Mouse (Mus musculus) ovary, adult 18-20 months (tissue): ENCODE results near the gene Ankrd23.
A peak's percentile ranks its signal among the peaks of the same experiment; 100 is the strongest.

Experiments used
- DNase-seq: peaks from one replicate; pipeline ENCODE4 v3.0.0; 2022; ENCODE audit warnings: low spot score, mixed read lengths

The Ankrd23 gene

DNA sequence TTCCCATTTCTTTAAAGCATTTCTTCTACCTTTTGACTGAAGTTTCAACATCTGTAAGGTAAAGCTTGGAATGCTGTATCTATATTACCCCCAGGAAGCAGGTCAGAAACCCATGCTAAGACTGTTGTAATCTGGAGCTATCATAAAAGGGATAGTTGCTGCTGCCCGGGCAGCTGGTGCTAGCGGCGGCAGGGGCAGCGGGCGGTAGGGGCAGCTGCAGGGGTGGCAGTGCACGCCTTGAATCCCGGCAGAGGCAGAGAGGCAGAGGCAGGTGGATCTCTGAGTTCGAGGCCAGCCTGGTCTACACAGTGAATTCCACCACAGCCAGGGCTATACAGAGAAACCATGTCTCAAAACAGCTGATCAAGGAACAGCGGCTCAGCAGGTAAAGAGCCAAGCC is 6.2 kb upstream of the Ankrd23 start:
- no peak for DNase-seq

DNA sequence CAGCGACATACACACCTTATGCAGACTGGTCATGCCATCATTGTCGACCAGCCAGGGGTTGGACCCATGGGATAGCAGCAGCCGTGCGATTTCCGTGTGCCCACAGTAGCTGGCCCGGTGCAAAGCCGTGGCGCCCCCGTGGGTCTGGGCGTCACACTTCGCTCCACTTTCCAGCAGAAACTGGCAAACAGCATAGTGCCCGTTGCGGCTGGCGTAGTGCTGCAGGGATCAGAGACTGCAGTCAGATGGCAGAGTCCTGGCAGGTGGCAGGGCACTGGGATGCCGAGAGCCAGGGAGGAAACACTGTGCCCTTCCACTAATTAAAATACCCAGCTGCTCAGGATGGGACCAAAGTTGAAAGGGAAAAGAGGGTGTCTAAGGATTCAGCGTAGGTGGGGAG is 5.2 kb upstream of the Ankrd23 start:
- no peak for DNase-seq

DNA sequence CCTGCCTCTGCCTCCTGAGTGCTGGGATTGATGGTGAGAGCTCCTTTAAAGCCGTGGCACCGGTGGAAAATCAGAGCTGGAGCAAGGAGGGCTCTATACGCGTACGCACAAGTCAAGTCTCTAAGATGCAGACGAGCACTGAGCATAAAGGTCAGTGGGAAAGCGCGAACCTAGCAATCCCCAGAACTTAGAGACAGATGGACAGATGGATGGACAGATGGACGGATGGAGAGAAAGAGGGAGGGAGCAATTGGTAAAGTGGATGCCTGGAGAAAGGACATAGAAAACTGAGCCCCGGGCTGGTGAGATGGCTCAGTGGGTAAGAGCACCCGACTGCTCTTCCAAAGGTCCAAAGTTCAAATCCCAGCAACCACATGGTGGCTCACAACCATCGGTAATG is 4.1 kb upstream of the Ankrd23 start:
- DNase-seq: no peak

DNA sequence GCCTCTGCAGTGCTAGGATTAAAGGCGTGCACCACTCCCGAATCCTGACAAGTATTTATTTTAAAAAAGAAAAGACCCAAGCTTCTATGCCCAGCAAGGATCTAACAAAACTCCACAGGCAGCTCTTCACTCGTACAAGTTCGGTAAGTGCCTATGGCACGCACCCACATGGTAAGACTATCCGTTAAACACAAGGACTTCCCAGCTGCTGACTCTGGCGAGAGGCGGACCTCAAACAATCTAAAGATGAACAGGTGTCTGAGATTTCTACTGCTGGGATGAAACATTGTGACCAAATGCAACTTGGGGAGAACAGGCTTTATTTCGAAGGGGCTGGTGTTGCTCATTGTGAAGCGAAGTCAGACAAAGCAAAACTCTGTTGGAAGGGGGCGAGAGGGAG is 3.4 kb upstream of the Ankrd23 start:
- DNase-seq: no peak

DNA sequence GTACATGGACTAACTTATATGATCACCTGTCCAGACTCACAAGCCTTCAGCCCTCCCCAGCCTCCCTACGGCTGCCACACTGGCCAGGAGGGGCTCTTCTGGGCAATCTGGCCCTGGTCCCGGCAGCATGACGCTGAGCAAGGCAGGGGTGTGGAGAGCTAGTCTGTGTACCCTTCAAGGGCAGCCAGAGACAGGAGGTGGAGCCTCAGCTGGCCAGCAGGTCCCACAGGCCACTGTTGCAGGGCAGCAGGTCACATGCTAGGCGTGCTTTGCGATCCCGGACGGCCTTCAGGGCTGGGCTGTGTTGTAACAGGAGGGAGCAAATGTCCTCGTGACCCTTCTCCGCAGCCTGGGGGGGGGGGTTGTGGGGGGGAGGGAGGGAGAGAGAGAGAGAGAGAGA is 2.5 kb upstream of the Ankrd23 start, which contains the start of gene Gm42417:
TSS of gene Gm42417 (minus strand) at position 244 of the 400 bp plus-strand sequence.
- peak; percentile 92 for DNase-seq

DNA sequence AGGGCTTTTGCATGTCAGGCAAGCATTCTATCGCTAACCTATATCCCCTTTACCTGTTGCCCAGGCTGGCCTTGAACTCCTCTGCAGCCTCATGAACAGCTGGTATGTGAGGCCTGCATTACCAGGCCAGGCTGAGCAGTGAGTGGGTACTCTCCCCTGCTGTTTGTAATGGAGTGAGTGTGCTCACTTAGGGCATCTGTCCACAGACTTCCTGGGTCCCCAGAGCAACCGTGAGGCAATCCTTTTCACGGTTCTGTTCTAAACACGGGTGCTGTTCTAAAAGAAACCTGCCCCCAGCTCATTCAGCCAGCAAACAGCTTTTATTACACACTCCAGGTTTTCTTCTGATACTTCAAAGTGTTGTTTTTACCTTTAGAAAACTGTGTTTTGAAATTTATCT is 2.0 kb upstream of the Ankrd23 start:
- no peak for DNase-seq

DNA sequence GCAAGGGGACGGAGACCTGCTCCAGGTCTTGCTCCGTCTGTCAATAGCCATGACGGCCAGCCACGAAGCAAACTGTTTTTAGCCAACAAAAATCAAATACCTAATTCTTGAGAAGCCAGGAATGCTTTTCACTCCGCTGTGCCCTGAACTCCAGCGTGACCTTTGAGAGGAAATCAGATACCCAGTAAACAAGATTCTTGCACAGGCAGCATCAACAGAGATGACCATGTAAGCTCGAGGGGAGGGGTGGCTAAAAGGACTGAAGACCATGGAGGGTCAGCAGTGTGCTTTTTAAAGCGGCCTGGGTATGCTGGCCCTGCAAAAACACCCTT is 320 bp downstream of the Ankrd23 start:
- DNase-seq: no peak

DNA sequence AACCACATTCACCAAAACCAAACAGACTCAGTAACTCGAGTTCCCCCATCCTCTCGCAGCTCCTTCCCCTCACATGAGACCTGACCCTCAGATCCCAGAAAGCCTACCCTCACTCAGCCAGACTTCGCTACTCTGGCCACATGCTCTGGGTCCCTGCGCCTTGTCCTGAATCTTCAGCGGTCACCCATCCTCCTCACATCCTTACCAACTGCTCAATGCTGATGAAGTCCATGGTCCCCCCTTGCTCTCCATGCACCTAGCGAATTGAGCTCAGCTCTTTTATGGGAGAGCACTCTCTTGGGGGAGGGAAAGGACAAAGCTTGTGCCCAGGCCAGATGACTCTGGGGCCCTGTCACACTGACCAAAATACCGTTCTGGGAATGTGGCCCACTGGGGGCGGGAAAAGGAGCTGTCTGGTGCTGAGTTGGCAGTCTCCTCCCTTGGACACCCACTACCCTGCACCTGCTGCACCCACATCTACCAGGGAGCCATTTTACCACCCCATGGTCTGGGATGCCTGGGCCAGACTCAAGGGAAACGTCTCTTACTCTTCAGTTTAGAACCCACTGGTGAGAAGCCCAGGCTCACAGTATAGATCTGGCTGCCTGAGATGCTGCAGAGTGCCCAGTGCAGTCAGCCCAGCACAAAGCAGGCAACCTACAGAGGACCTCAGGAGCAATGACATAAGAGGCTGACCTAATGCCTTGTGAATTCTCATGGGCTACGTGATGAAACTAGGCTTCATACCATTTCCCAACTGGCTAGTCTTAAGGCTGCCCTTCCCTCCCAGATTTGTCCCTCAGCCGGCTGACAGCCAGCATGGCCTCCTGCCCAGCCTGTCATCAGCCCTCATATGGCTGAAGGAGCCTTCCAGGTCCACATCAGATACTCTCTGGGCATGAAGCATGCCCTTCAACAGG is 946 bp downstream of the Ankrd23 start:
- no peak for DNase-seq

DNA sequence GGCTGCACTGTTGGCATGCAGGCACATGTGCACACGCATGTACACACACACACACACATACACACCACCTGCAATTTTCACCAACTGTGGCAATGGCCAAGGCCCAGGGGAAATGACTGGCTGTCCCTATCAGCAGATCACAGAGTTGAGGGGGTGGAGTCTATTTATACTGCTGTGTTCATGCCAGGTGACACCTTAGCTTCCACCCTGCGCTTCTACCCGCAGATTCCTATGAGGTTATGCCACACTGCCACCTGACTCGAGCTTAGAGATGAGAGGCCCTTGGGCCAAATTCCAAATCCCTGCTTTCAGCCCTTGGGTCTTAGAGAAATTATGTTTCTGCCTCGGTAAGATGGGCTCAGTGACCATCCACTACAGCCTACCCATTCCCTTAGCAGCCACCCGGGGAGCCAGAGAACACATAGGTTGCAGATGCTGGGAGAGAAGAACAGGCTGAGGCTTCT is 2.1 kb downstream of the Ankrd23 start:
- no peak for DNase-seq

DNA sequence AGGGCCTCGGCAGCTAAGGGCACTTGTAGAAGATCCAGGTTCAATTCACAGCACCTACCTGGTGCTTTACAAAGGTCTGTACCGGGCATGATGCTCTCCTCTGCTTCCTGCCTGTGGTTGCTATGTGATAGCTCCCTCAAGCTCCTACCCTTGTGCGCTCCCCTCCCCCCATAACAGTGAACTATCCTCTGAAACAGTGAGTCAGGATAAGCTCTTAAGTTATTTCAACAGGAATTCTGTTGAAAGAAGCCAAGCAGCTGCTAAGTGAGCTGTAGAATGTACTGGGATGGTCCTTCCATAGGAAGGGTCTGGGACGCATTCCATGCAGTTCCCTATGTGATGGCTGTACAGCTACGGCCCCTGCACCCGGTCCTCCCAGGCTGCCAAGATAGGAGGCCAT is 3.1 kb downstream of the Ankrd23 start:
- DNase-seq: no peak

DNA sequence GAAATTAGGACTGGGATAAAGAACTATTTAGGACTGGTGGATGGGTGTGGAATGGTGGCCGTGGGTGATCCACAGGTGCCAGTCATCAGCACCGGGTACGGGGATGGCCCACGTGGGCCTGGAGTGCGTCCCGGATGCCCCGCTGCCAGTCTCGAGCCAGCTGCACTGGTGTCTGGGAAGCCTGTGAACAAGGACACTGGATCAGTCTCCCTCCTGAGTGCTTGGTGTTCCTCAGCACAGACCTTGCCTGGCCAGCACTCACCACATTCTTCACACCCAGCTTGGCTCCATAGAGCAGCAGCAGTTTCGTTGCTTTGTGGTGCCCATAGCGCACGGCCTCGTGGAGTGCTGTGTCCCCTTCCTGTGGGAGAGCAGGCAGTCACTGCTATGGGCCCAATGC is 5.2 kb downstream of the Ankrd23 start:
- no peak for DNase-seq

DNA sequence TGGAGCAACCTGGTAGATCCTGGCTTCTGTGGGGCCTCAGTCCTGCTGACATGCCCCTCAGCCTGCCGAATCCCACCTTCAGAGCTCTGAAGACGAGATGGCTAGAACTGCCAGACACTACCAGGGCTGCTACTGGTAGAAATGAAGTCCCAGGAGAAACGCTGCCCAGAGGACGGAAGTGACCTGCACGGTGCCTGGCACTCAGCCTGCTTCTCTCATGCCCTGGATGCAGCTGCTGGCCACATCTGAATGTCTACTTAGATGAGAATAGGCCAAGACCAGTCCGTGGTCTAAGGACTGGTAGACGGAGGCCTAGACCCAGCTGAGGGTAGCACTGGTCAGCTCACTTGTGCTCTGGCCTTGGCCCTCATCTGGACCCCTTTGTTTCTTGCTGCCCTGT is 5.7 kb downstream of the Ankrd23 start:
- DNase-seq: no peak

DNA sequence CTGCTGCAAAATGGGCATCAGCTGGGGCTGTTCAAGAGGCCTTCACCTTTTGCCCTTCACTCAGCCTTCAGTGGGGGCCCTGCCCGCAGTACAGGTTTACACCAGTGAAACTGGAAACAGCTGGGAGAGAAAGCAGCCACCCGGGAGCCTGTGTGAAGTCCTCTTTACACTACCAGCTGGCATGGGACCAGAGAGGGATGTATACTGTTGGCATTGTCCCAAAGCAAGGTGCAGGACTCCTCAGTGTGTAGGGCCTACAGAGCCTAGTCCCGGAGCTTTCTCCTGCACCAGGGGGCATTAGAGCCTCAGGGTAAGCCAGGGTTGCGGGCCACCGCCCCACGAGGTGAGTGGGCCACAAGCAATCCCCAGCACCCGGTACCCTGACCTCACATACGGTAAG is 6.2 kb downstream of the Ankrd23 start:
- DNase-seq: no peak

DNA sequence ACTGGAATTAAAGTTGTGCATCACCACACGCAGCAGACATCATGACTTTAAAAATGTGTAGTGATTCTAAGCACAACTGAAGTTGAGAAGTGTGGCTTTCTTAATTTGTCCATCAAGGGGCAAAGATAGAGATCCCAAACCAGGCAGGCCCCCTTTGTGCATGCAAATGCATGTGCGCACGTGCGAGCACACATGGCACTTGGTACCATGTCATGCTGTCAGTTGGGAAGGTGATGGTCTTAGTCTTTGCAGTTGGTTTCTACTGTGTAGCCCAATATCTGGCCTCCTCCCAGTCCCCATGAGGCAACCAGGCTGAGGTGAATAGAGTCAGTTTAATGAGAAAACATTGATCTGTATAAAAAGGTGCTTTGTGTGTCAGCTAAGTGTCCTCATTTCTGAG is 6.8 kb downstream of the Ankrd23 start:
- DNase-seq: no peak

DNA sequence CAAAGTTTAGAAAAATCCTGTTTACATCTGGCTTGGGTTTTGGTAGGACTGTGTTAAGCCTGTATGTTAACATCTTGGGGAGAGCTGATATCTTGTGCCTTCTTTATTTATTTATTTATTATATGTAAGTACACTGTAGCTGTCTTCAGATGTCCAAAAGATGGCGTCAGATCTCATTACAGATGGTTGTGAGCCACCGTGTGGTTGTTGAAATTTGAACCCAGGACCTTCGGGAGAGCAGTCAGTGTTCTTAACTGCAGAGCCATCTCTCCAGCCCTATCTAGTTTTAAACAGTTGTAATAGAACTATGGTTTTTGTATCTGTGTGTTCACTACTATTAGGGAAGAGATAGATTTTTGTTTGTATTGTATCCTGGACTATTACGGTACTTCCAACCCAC is 7.4 kb downstream of the Ankrd23 start:
- no peak for DNase-seq

DNA sequence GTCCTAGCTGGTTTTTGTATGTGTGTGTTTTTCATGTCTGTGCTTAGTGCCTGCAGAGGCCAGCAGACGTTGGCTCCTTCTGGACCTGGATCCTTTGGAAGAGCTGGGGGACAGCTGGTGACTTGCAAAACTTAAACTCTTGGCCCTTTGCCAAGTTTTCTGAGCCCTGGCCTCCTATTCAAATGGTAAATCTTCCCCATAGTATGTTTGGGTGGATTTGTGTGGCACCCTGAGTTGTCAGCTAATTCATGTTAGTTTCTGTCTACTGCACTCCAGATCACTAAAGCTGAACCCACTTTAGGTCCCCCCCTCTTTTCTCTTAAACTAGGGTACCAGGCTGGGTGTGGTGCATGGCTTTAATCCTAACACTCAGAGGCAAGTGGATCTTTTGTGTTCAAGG is 8.3 kb downstream of the Ankrd23 start:
- no peak for DNase-seq

DNA sequence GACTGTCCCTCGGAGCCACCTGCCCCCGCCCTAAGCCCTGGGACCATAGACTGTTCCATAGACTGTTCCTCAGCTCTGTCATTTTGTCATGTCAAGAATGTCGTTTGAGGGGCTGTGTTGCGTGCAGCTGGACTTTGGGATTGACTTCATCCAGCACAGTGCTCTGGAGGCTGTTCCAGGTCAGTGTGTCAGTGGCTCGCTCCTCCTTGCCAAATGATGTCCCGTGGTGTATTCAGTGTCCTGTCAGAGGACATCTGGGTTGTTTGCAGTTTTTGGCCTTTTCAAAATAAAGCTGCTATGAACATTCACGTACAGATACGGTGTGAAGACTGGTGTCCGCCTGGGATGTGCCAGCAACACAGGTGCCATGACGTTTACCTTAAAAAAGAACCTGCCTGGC is 9.8 kb downstream of the Ankrd23 start:
- no peak for DNase-seq

DNA sequence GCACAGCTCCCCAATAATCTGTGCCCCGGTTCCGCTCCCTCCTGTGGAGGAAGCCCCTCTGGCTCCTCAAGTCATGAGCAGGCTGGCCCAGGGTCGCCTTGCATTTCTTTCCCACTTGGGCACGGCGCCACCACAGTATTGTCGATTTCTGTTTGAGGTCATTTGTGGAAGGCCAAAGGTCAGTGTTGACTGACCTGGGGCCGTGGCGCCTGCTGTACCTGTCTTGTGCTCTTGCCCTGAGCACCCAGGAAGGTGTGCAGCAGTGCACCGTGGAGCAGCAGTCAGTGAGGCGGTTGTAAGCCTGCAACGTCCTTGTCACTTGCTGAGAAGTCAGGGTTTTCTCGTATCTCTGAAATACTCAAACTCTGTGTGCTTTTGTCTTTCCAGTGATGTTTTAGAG is 10.9 kb downstream of the Ankrd23 start:
- no peak for DNase-seq

DNA sequence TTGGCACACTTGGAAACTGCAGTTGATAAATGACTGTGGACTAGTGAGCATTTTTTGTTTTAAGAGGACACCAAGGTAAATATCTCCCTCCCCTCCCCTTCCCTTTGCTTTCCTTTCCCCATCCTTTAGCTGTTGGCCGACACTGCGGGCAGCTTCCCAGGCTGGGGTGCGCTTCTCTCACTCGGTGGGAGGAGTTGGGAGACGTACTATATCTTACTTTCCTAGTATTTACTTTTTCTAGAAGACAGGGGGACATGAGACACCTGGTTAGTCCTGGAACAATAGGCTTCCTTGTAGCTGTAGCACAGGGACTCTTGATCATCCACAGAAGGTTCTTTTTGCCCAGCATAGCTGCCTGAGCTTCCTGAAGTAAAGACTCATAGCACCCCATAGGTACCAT is 12.6 kb downstream of the Ankrd23 start:
- DNase-seq: no peak

DNA sequence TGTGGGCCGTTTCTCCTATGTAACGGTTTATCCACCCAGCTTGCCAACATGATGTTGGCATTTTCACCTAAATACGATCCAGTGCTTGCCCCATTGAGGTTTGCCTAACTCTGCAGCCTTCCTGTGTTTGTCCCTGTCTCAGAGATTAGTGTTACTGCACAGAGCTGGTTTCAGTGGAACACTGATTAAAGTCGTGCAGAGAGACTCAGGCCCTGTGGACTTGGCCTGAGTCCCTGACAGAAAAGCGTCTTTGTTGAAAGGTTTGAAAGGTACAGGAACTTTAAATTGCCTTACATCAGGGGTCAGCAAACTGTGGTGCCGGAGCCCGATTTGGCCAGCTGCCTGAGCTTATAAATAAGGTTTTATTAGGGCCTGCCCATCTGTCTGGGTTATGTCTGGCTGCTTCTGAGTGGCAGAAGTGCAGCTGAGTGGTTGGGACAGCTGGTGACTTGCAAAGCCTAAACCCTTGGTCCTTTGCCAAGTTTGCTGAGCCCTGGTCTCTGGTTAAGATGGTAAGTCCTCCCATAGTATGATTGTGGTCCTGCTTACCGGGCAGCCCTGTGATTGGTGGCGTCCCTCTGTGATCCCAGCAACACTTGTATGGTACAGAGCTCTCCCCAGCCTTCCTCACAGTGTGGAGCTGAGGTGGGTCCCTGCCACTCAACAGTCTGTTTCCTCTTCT is 13.2 kb downstream of the Ankrd23 start:
- DNase-seq: no peak

DNA sequence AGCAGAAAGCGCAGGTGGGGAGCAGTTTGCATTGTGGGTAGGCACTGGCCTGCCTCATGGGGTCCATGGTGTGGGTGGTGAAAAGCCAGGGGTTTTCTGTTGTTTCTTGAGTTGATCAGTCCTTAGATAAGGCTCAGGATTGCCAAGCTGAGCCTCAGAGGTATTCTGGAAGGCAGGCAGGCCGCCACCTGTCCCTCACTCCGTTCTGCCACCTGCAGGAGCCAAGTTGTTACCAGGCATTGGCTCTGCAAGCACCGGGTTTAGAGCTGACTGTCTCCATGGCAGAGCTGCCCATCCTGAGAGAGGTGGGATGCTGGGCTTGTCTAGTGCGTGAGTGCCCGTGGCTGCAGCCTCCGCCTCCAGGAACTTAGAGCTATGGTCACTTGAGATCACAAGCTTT is 14.5 kb downstream of the Ankrd23 start:
- no peak for DNase-seq

DNA sequence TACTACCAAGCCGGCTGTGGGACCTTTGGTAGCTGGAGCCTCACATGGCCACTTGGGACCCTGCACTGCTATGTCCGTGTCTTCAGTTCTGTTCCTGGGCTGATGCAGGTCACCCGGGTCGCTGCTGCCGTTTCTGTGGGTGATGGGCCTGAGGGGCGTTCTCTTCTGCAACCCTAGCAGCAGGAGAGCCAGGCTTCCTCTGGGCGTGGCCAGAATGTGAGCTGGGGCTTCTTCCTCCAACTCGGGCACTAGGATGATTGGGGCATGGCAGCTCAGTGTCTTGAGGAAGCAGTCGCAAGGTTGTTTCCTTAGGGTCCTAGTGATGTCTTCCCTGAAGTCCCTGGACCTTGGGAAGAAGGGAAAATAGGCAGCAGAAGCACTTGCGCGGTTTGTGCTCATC is 17.1 kb downstream of the Ankrd23 start:
- DNase-seq: no peak

DNA sequence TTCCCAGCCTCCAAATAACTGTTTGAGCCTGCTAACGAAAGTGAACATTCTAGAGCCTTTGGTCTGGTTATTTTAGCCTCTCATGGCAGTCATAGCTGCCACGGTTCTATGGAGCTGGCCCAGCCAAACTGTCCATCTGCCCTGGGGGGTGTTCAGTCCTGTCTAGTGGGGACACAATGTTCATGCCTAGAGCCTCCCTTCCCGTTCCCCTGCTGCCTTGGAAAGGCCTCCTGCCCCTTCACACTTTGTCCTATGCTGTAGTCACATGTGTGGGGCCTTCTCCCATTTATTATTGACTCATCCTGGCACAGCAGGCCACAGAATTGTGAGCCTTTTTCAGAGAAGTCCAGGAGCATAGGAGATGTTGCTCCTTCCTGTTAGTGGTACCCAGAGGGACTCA is 18.4 kb downstream of the Ankrd23 start:
- no peak for DNase-seq

DNA sequence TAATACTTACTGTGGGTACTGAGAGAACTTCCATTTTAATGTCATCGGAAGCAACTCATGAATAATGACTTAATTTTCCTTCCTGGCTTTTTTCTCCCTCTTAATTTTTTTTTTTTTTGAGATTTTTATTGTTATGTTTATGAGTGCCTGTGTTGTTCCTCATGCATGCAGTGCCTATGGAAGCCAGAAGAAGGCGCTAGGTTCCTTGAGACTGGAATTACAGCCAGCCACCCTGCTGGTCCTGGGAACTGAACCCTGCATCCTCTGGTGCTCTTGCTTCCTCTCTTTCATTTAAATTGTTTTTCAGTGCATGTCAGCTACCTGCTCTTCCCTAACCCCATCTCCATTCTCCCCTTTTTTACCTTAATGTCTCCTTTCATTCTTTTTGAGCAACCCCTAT is 23.0 kb downstream of the Ankrd23 start:
- DNase-seq: no peak
